Mouse (Mus musculus): ENCODE measurements at regions not wholly inside any gene's neighbourhood (a gene's known extent, or its start where the extent isn't known, plus 50 kb on each side); places are given as distances from the start of the nearest gene placed in this dataset.

GRCm38 (mm10) chr4:72250531-72250930, 49.8 kb upstream of the Tle1 start:
- Histone ChIP-seq H3K9ac (no peak overlapping the region), H3K4me3 (no peak overlapping the region), H3K4me2 (replicated peaks) (no peak overlapping the region), H3K27me3 (replicated peaks) (no peaks in the 10 kb centered on the region), H3K36me3 (no peaks in the 10 kb centered on the region), H3K9me3 (no peaks in the 10 kb centered on the region), H3K27ac (no peak overlapping the region), H3K4me1 (no peaks in the 10 kb centered on the region)
- no peak for ATAC-seq (ENCODE audit: low FRiP score, low read depth)
- 91% methylated on average over 1 of the region's 1 CpGs for WGBS

All from neural tube, embryonic 12.5 days (tissue).